Mouse (Mus musculus) layer of hippocampus, postnatal 10 days (tissue): ENCODE data around the gene Gm14151. TPM values are rescaled to one million over a fixed set of nuclear protein-coding genes. Genes with fewer than 3 reads are reported as not detected.
"Not testable (repeated sequence)": the region's sequence is repeated elsewhere in the genome, so short reads cannot be mapped to it uniquely, and the experiment has no call there.

Experiments used
- DNase-seq, 2 experiments: peaks; one replicate each; pipeline ENCODE4 v3.0.0; 2021; ENCODE audit warnings: low spot score in 2 of 2
- long read RNA-seq: library from polyadenylated mRNA; stranded (forward); transcript quantifications from one replicate; pipeline ENCODE4 v2.0.0, GENCODE M21; 2023
- total RNA-seq, 2 experiments: library from RNA; stranded (reverse); gene quantifications; 2 replicates each; pipeline ENCODE4 v1.2.3; 2021

Gm14151 gene
- not detected for total RNA-seq
- long read RNA-seq: 0 reads

DNA sequence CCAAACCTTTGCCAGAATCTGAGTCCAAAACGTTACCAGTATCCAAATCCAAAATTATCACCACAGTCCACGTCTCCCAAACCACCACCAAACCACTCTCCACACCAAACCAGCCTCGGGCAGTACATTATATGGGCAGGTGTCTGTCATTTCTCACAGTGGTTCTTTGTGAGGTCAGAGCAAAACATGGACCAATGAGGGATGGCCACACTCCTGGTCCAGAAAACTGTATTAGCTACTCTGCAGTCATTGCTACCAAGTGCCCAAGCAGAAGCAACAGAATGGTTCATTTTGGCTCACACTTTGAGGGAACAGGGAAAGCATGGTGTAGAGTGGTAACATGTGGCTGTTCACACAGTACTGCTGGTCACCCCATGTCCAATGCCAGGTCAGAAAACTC lies at the start of gene Gm14151:
Gene Gm14151 (minus strand): TSS at position 101 of the 400 bp plus-strand sequence.
- not testable (repeated sequence) for DNase-seq

DNA sequence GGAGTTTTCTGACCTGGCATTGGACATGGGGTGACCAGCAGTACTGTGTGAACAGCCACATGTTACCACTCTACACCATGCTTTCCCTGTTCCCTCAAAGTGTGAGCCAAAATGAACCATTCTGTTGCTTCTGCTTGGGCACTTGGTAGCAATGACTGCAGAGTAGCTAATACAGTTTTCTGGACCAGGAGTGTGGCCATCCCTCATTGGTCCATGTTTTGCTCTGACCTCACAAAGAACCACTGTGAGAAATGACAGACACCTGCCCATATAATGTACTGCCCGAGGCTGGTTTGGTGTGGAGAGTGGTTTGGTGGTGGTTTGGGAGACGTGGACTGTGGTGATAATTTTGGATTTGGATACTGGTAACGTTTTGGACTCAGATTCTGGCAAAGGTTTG lies 5.8 kb upstream of the Gm14151 start, which contains the start of gene Gm14147:
Gene Gm14147 (plus strand): TSS at position 301 of the 400 bp plus-strand sequence.
- DNase-seq: not testable (repeated sequence)

DNA sequence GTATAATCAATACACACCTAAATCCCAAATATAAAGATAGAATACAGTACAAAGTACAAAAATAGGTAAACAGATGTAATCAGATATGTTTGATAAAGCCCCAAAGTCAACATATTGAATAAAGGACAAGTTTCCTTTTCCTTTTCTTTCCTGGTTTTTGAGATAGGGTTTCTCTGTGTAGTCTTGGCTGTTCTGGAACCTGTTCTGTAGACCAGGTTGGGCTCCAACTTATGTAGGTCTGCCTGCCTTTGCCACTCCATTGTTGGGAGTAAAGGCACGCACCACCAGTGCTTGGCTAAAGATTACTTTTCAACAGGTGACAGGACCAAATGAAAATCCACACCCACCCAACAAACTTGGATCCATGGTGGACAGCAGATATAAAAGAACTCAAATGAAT lies 35.5 kb downstream of the Gm14151 start:
- no peak for DNase-seq

GRCm38 (mm10) chr2:151040411-151040810 lies 51.7 kb downstream of the Gm14151 start:
- DNase-seq: no peak

GRCm38 (mm10) chr2:151039726-151040125 lies 52.4 kb downstream of the Gm14151 start:
- peak in 1 of 2 experiments; percentile 8 for DNase-seq

GRCm38 (mm10) chr2:151039232-151039695 lies 52.9 kb downstream of the Gm14151 start, which contains the start of the genes Ninl and Nanp:
Ninl (minus strand) TSS chr2:151039382.
Nanp (minus strand) TSS chr2:151039398.
- peak; percentile 92 to 93 for DNase-seq

DNA sequence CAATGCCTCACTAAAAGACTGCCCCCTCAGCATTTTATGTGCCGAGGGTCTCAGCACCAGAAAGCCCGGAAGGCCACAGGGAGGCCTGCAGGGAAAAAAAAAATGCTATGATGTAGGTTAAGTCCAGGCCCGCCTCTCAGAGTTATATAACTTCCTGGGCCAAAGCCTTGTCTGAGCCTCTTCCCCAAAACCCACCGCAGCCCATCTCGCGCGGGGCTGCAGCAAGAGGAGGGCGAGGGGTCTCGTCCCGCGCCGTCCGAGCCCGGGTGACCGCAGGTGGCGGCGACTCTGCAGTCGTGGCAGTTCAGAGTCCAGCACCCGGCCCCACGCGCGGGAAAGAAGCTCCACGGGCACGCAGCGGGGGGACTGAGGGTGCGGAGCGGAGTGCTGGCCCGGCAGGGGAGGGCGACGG lies 53.3 kb downstream of the Gm14151 start:
- DNase-seq: no peak

GRCm38 (mm10) chr2:151037876-151038552 lies 54.1 kb downstream of the Gm14151 start:
- DNase-seq: peak in 1 of 2 experiments; percentile 10

- DNase-seq: no peak
Observed at GRCm38 (mm10) chr2:151037292-151037691, 54.9 kb downstream of the Gm14151 start.

Other genes starting within 250 kb of the Gm14151 start
- 100 to 1,000 TPM; 173 to 184 TPM for gene Abhd12, start 187.6 kb downstream of the Gm14151 start, total RNA-seq
- gene Gins1, start 186.9 kb downstream of the Gm14151 start, total RNA-seq: 1 to 10 TPM; 3.7 to 5.4 TPM
- gene Ninl, start 53.0 kb downstream of the Gm14151 start, total RNA-seq: 10 to 100 TPM; 10.6 to 11.0 TPM
- 10 to 100 TPM; 17.2 to 17.3 TPM for gene Nanp, start 53.0 kb downstream of the Gm14151 start, total RNA-seq
- not detected for gene Gm14147, start 5.9 kb upstream of the Gm14151 start, total RNA-seq